Mouse (Mus musculus) kidney, postnatal 0 days (tissue): Measurements from ENCODE around the gene Zfp687. TPM values are rescaled to one million over a fixed set of nuclear protein-coding genes. Genes with fewer than 3 reads are reported as not detected.

Experiments
- ATAC-seq: fragments of 200-750 bp; cut with Nextera tagmentation; replicated peaks from 2 replicates; pipeline ENCODE4 v1.8.0; 2017; ENCODE audit warnings: low read depth, moderate number of reproducible peaks, moderate TSS enrichment, moderate library complexity; ENCODE audit not compliant: low FRiP score
- DNase-seq: peaks from one replicate; pipeline ENCODE4 v3.0.0-alpha.2; 2016; ENCODE audit warnings: low spot score
- H3K27ac ChIP-seq: fragments of 300-500 bp; sonication (generic); 2 replicates; pipeline ENCODE4 v1.5.1; 2014; ENCODE audit warnings: mild to moderate bottlenecking
- H3K27me3 ChIP-seq: fragments of 300-500 bp; sonication (generic); 2 replicates; pipeline ENCODE4 v1.6.1; 2014; ENCODE audit warnings: low read length, mixed read lengths; ENCODE audit not compliant: insufficient read depth
- H3K36me3 ChIP-seq: fragments of 300-500 bp; sonication (generic); 2 replicates; pipeline ENCODE4 v1.6.1; 2014; ENCODE audit warnings: low read length, mixed read lengths; ENCODE audit not compliant: insufficient read depth
- H3K4me1 ChIP-seq: fragments of 300-500 bp; sonication (generic); replicated peaks from 2 replicates; pipeline ENCODE4 v1.6.1; 2014; ENCODE audit warnings: antibody characterized with exemption, low read length, mixed read lengths; ENCODE audit not compliant: insufficient read depth
- H3K4me2 ChIP-seq: fragments of 300-500 bp; sonication (generic); 2 replicates; pipeline ENCODE4 v1.6.1; 2014; ENCODE audit warnings: mild to moderate bottlenecking, low read length, moderate library complexity, mixed read lengths
- H3K4me3 ChIP-seq: fragments of 300-500 bp; sonication (generic); replicated peaks from 2 replicates; pipeline ENCODE4 v1.5.1; 2014; ENCODE audit warnings: low read depth, low read length
- H3K9ac ChIP-seq: fragments of 300-500 bp; sonication (generic); 2 replicates; pipeline ENCODE4 v1.6.1; 2014; ENCODE audit warnings: low read depth, low read length
- H3K9me3 ChIP-seq: fragments of 300-500 bp; sonication (generic); replicated peaks from 2 replicates; pipeline ENCODE4 v1.6.1; 2016; ENCODE audit warnings: low read length, inconsistent platforms, mixed read lengths
- CTCF ChIP-seq: IDR thresholded peaks from 2 replicates; pipeline ENCODE4 v1.5.1; 2016; ENCODE audit warnings: antibody characterized with exemption, low read depth, mild to moderate bottlenecking, moderate library complexity
- WGBS: fragments of 180-500 bp; shearing (Covaris S2); extraction: QIAGEN DNeasy Blood & Tissue Kit; methylation state at CpG from one replicate; pipeline ENCODE4 v1.1.7; 2014; 5-methylcytosine and 5-hydroxymethylcytosine counted together
- polyA plus RNA-seq: library from polyadenylated mRNA; unstranded; fragments of >200 nt; fragmentation: Nextera tagmentation; extraction: Ambion mirVana; gene quantifications from 2 replicates; pipeline ENCODE4 v1.2.1, GENCODE M21; 2015

Zfp687 gene
- polyA plus RNA-seq, 1 experiment from 2014 or later: 20.0 TPM

GRCm38 (mm10) chr3:94974528-94975422 is 40.5 kb downstream of the Zfp687 start, which contains the start of gene Pi4kb:
TSS of gene Pi4kb (plus strand) at chr3:94974731.
- H3K4me3 ChIP-seq: peak within 1 kb of the TSS; percentile 77
- no peak; the same call in 1 of the 2 replicates for TF ChIP-seq CTCF
- peaks cover 9% of the 10 kb centered on the region for H3K4me1 ChIP-seq
- H3K9ac ChIP-seq: peak within 1 kb of the TSS; percentile 87
- H3K27me3 ChIP-seq: no peaks in the 10 kb centered on the region
- 0 out of 2 replicates have a peak, but pooled peaks cover 3% of the 10 kb centered on the region for H3K36me3 ChIP-seq
- no peaks in the 10 kb centered on the region for H3K9me3 ChIP-seq
- DNase-seq (peak; percentile 97), ATAC-seq (peak; percentile 92)
- peak within 1 kb of the TSS; percentile 95 for H3K27ac ChIP-seq
- WGBS: under 1% methylated on average over 57 of the region's 57 CpGs
- peak within 1 kb of the TSS; percentile 69 for H3K4me2 ChIP-seq

- 21% methylated on average over 9 of the region's 9 CpGs for WGBS
- H3K27ac ChIP-seq: 0 out of 2 replicates have a peak overlapping the region, but pooled peaks have one; percentile 26
- no peaks in the 10 kb centered on the region for H3K27me3 ChIP-seq
- H3K9me3 ChIP-seq: no peaks in the 10 kb centered on the region
- peak overlapping the region; percentile 69 for H3K4me2 ChIP-seq
- ATAC-seq: peak; percentile 34; the same call in 1 of the 2 replicates
- 0 out of 2 replicates have a peak, but pooled peaks cover 3% of the 10 kb centered on the region for H3K36me3 ChIP-seq
- peak overlapping the region; percentile 77 for H3K4me3 ChIP-seq
- peak overlapping the region; percentile 51 for H3K9ac ChIP-seq
- H3K4me1 ChIP-seq: peaks cover 9% of the 10 kb centered on the region
- no peak for TF ChIP-seq CTCF
- DNase-seq: peak; percentile 17
Observed at GRCm38 (mm10) chr3:94974026-94974527, 41.2 kb downstream of the Zfp687 start.

GRCm38 (mm10) chr3:94973620-94974019 is 41.6 kb downstream of the Zfp687 start:
- ATAC-seq (no peak), DNase-seq (no peak)
- 0 out of 2 replicates have a peak, but pooled peaks cover 3% of the 10 kb centered on the region for H3K36me3 ChIP-seq
- no peaks in the 10 kb centered on the region for H3K27me3 ChIP-seq
- H3K9ac ChIP-seq: no peak overlapping the region
- no peak for TF ChIP-seq CTCF
- peaks cover 9% of the 10 kb centered on the region for H3K4me1 ChIP-seq
- no peak overlapping the region for H3K4me3 ChIP-seq
- 81% methylated on average over 5 of the region's 5 CpGs for WGBS
- H3K27ac ChIP-seq: no peak overlapping the region
- H3K9me3 ChIP-seq: no peaks in the 10 kb centered on the region
- H3K4me2 ChIP-seq: peak overlapping the region; percentile 69; the same call in 1 of the 2 replicates

- H3K9ac ChIP-seq: no peak overlapping the region
- H3K9me3 ChIP-seq: no peaks in the 10 kb centered on the region
- H3K36me3 ChIP-seq: 0 out of 2 replicates have a peak, but pooled peaks cover 3% of the 10 kb centered on the region
- no peak for DNase-seq
- no peak overlapping the region for H3K4me2 ChIP-seq
- no peaks in the 10 kb centered on the region for H3K27me3 ChIP-seq
- WGBS: 86% methylated on average over 3 of the region's 3 CpGs
- ATAC-seq: no peak
- H3K27ac ChIP-seq: no peak overlapping the region
- H3K4me1 ChIP-seq: peaks cover 9% of the 10 kb centered on the region
- no peak for TF ChIP-seq CTCF
- H3K4me3 ChIP-seq: no peak overlapping the region
Observed at GRCm38 (mm10) chr3:94972552-94972951, 42.7 kb downstream of the Zfp687 start.

GRCm38 (mm10) chr3:94965878-94966277 is 49.4 kb downstream of the Zfp687 start:
- Histone ChIP-seq H3K4me1 (no peaks in the 10 kb centered on the region), H3K27me3 (no peaks in the 10 kb centered on the region), H3K27ac (no peak overlapping the region), H3K4me3 (no peak overlapping the region), H3K9me3 (no peaks in the 10 kb centered on the region), H3K9ac (no peak overlapping the region), H3K36me3 (no peaks in the 10 kb centered on the region), H3K4me2 (no peak overlapping the region)
- 46% methylated on average over 1 of the region's 1 CpGs for WGBS
- no peak for TF ChIP-seq CTCF
- DNase-seq (no peak), ATAC-seq (no peak)

- 88% methylated on average over 1 of the region's 1 CpGs for WGBS
- Histone ChIP-seq H3K27ac (no peak overlapping the region), H3K27me3 (no peaks in the 10 kb centered on the region), H3K4me1 (no peaks in the 10 kb centered on the region), H3K4me3 (no peak overlapping the region), H3K9me3 (no peaks in the 10 kb centered on the region), H3K9ac (no peak overlapping the region), H3K36me3 (no peaks in the 10 kb centered on the region), H3K4me2 (no peak overlapping the region)
- ATAC-seq (no peak), DNase-seq (no peak)
- no peak for TF ChIP-seq CTCF
Observed at GRCm38 (mm10) chr3:94964989-94965388, 50.3 kb downstream of the Zfp687 start.
